Mouse (Mus musculus) lung, adult 2 months (tissue): ENCODE measurements around the gene Mcam. TPM values are rescaled to one million over a fixed set of nuclear protein-coding genes. Genes with fewer than 3 reads are reported as not detected.

Experiments
- DNase-seq: peaks from one replicate; pipeline ENCODE4 v3.0.0; 2022
- H3K4me1 ChIP-seq: fragments of 200-500 bp; 2 replicates; pipeline ENCODE4 v1.6.1; 2011; ENCODE audit warnings: low read length; ENCODE audit not compliant: control insufficient read depth, insufficient read depth
- H3K4me3 ChIP-seq: fragments of 200-500 bp; replicated peaks from 2 replicates; pipeline ENCODE3; 2011; ENCODE audit warnings: low read depth, mild to moderate bottlenecking, control low read depth, low read length; ENCODE audit errors: extremely low read depth
- CTCF ChIP-seq: fragments of 200-500 bp; IDR thresholded peaks from 2 replicates; pipeline ENCODE4 v1.5.1; 2011; ENCODE audit warnings: mild to moderate bottlenecking, low read length, control low read depth; ENCODE audit not compliant: insufficient read depth
- POLR2A ChIP-seq: fragments of 200-500 bp; IDR thresholded peaks from 2 replicates; pipeline ENCODE4 v1.6.1; 2011; ENCODE audit warnings: low read depth, mild to moderate bottlenecking, control low read depth, low read length, borderline replicate concordance; ENCODE audit errors: extremely low read depth
- WGBS: fragments of 180-500 bp; shearing (Covaris S2); methylation state at CpG from one replicate; pipeline ENCODE4 v1.1.7; 2018; 5-methylcytosine and 5-hydroxymethylcytosine counted together
- polyA plus RNA-seq: library from polyadenylated mRNA; depleted of rRNA; stranded (reverse); fragments of >200 nt; gene quantifications from 2 replicates; pipeline ENCODE4 v1.2.3, GENCODE M21; 2012

Mcam gene
- polyA plus RNA-seq, 1 experiment = 209 TPM

GRCm38 (mm10) chr9:44094737-44095136 lies 39.5 kb upstream of the Mcam start:
- Histone ChIP-seq H3K4me3 (no peak overlapping the region), H3K4me1 (peaks cover 4% of the 10 kb centered on the region; the same call in 1 of the 2 replicates)
- DNase-seq = no peak
- TF ChIP-seq CTCF = no peak
- no peak for TF ChIP-seq POLR2A
- WGBS = 80% methylated on average over 3 of the region's 3 CpGs

GRCm38 (mm10) chr9:44095781-44096180 lies 38.5 kb upstream of the Mcam start:
- 85% methylated on average over 9 of the region's 9 CpGs for WGBS
- TF ChIP-seq POLR2A = no peak
- TF ChIP-seq CTCF = no peak
- Histone ChIP-seq H3K4me3 (no peak overlapping the region), H3K4me1 (peaks cover 4% of the 10 kb centered on the region; the same call in 1 of the 2 replicates)
- DNase-seq = no peak

GRCm38 (mm10) chr9:44096536-44096935 lies 37.7 kb upstream of the Mcam start:
- WGBS = 56% methylated on average over 9 of the region's 9 CpGs

GRCm38 (mm10) chr9:44101490-44101889 lies 32.8 kb upstream of the Mcam start, which contains the start of gene Mfrp:
Mfrp (plus strand) TSS chr9:44101729.
- H3K4me3 ChIP-seq = no peak within 1 kb of the TSS
- TF ChIP-seq CTCF (no peak), POLR2A (no peak)
- no peak for DNase-seq
- H3K4me1 ChIP-seq = peaks cover under 1% of the 10 kb centered on the region; the same call in 1 of the 2 replicates
- 81% methylated on average over 9 of the region's 9 CpGs for WGBS

More at GRCm38 (mm10) chr9:44096536-44096935, 37.7 kb upstream of the Mcam start:
- Histone ChIP-seq H3K4me1 (peaks cover 4% of the 10 kb centered on the region; the same call in 1 of the 2 replicates), H3K4me3 (no peak overlapping the region)
- TF ChIP-seq POLR2A (no peak), CTCF (no peak)
- DNase-seq = no peak

GRCm38 (mm10) chr9:44104881-44105280 lies 29.4 kb upstream of the Mcam start:
- 84% methylated on average over 7 of the region's 7 CpGs for WGBS
- H3K4me3 ChIP-seq = no peak overlapping the region
- H3K4me1 ChIP-seq = peaks cover 16% of the 10 kb centered on the region
- TF ChIP-seq POLR2A (no peak), CTCF (no peak)
- DNase-seq = no peak

- WGBS = 73% methylated on average over 10 of the region's 10 CpGs
- TF ChIP-seq POLR2A = no peak
- TF ChIP-seq CTCF = no peak
- H3K4me3 ChIP-seq = no peak overlapping the region
- H3K4me1 ChIP-seq = peaks cover 20% of the 10 kb centered on the region
- DNase-seq = no peak
These were observed 28.5 kb upstream of the Mcam start for GRCm38 (mm10) chr9:44105781-44106180.

- Histone ChIP-seq H3K4me1 (peaks cover 20% of the 10 kb centered on the region), H3K4me3 (no peak overlapping the region)
- 87% methylated on average over 7 of the region's 7 CpGs for WGBS
- no peak for DNase-seq
- TF ChIP-seq POLR2A = no peak
- TF ChIP-seq CTCF = no peak
These were observed 28.1 kb upstream of the Mcam start for GRCm38 (mm10) chr9:44106182-44106581.

GRCm38 (mm10) chr9:44106596-44106995 lies 27.7 kb upstream of the Mcam start:
- peaks cover 20% of the 10 kb centered on the region for H3K4me1 ChIP-seq
- WGBS = 58% methylated on average over 4 of the region's 4 CpGs

GRCm38 (mm10) chr9:44107110-44107509 lies 27.2 kb upstream of the Mcam start, which contains the start of gene C1qtnf5:
C1qtnf5 (plus strand) TSS chr9:44107245.
- Histone ChIP-seq H3K4me1 (peaks cover 20% of the 10 kb centered on the region), H3K4me3 (peak within 1 kb of the TSS; percentile 14)
- WGBS = 17% methylated on average over 8 of the region's 8 CpGs
- TF ChIP-seq CTCF (no peak), POLR2A (peak; percentile 38; the same call in 1 of the 2 replicates)
- DNase-seq = peak; percentile 58

More at GRCm38 (mm10) chr9:44106596-44106995, 27.7 kb upstream of the Mcam start:
- no peak for TF ChIP-seq POLR2A
- TF ChIP-seq CTCF = no peak
- DNase-seq = no peak
- H3K4me3 ChIP-seq = no peak overlapping the region

GRCm38 (mm10) chr9:44107557-44108179 lies 26.6 kb upstream of the Mcam start:
- 48% methylated on average over 25 of the region's 25 CpGs for WGBS

More at GRCm38 (mm10) chr9:44107557-44108179, 26.6 kb upstream of the Mcam start:
- peak overlapping the region; percentile 14 for H3K4me3 ChIP-seq
- TF ChIP-seq CTCF = no peak
- TF ChIP-seq POLR2A = no peak
- H3K4me1 ChIP-seq = peaks cover 20% of the 10 kb centered on the region
- no peak for DNase-seq
